Mouse (Mus musculus) granulocyte monocyte progenitor cell, adult 5-6 weeks (primary cell): ENCODE results near the gene Srd5a1. TPM values are rescaled to one million over a fixed set of nuclear protein-coding genes. Genes with fewer than 3 reads are reported as not detected.

Experiments used
- total RNA-seq, 2 experiments: library from RNA; stranded (forward) in 1 of 2; stranded (reverse) in 1 of 2; fragments of 200-712, 200-1000 nt in 1 of 2; fragments of >200 nt in 1 of 2; fragmentation: Nextera tagmentation in 1 of 2; gene quantifications; 2 replicates each; pipeline ENCODE4 v1.2.3; 2014 to 2017

The Srd5a1 gene
- total RNA-seq, 2 experiments from 2014 or later: 4.6 TPM

Other genes starting within 250 kb of the Srd5a1 start
- gene Nsun2, start 77.7 kb downstream of the Srd5a1 start, total RNA-seq (2014; fragmentation: Nextera tagmentation): 117 and 132 TPM in 2 replicates
- 217 and 233 TPM in 2 replicates for gene Nsun2, start 77.7 kb downstream of the Srd5a1 start, total RNA-seq (2017)
- gene Tent4a, start 76.8 kb downstream of the Srd5a1 start, total RNA-seq (2014; fragmentation: Nextera tagmentation): 9.0 and 10.6 TPM in 2 replicates
- gene Tent4a, start 76.8 kb downstream of the Srd5a1 start, total RNA-seq (2017): 10.9 and 11.4 TPM in 2 replicates
- gene Ube2ql1, start 128.4 kb upstream of the Srd5a1 start, total RNA-seq (2014; fragmentation: Nextera tagmentation): not detected in 2 replicates
- gene Ube2ql1, start 128.4 kb upstream of the Srd5a1 start, total RNA-seq (2017): not detected in 2 replicates
- 26.7 and 47.4 TPM in 2 replicates for gene Med10, start 191.0 kb upstream of the Srd5a1 start, total RNA-seq (2014; fragmentation: Nextera tagmentation)
- 40.1 and 46.0 TPM in 2 replicates for gene Med10, start 191.0 kb upstream of the Srd5a1 start, total RNA-seq (2017)